Mouse (Mus musculus): ENCODE data around the gene Atp6v1b1. TPM values are rescaled to one million over a fixed set of nuclear protein-coding genes. Genes with fewer than 3 reads are reported as not detected.

The Atp6v1b1 gene
- total and polyA plus RNA-seq, 2 experiments from 2014 or later = 4.1 TPM; not detected in 1

DNA sequence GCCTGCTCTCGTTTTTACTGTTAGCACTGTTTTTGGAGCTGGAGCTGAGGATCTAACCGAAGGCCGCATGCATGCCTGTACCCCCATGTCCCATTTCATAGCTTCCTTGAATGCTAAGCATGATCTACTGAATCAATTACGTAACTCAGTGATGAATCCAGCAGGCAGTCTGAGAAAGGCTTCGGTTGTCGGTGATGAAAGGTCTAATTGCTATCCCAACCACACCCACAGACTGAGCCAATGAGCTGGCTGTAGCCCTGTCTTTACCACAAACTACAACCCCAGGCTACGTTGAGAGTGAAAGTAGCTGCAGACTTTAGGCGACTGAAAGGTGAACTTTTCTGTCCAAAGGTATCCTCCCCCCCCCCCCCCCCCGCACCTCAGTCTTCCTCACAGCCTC, 31.3 kb downstream of the Atp6v1b1 start:
- H3K4me1 ChIP-seq (ENCODE audit: control insufficient read depth, insufficient read depth) = peaks cover 10% of the 10 kb centered on the region
- peak overlapping the region; percentile 87 for H3K4me2 ChIP-seq (ENCODE audit: low read depth, low read length)
- no peaks in the 10 kb centered on the region for H3K9me3 ChIP-seq (replicated peaks; ENCODE audit: control insufficient read depth, low read length)
- DNase-seq (ENCODE audit: low spot score) (no peak), ATAC-seq (ENCODE audit: insufficient read depth, low read depth) (no peak)
- no peak overlapping the region for H3K27ac ChIP-seq (ENCODE audit: low read depth)
- peaks cover 43% of the 10 kb centered on the region for H3K36me3 ChIP-seq (replicated peaks; ENCODE audit: control insufficient read depth, insufficient read depth, low read length)
- no peaks in the 10 kb centered on the region for H3K27me3 ChIP-seq (ENCODE audit: control insufficient read depth, insufficient read depth, low read length)
- TF ChIP-seq CTCF (IDR thresholded peaks at IDR 0.05; ENCODE audit: low read depth) (no peak), EP300 (IDR thresholded peaks at IDR 0.05; ENCODE audit: low read depth) (no peak)
- H3K9ac ChIP-seq (replicated peaks; ENCODE audit: low read depth, low read length) = peak overlapping the region; percentile 79; the same call in 1 of the 2 replicates
- 51% methylated on average over 8 of the region's 9 CpGs for WGBS
- H3K4me3 ChIP-seq (ENCODE audit: low read depth, low read length) = peak overlapping the region; percentile 70

DNA sequence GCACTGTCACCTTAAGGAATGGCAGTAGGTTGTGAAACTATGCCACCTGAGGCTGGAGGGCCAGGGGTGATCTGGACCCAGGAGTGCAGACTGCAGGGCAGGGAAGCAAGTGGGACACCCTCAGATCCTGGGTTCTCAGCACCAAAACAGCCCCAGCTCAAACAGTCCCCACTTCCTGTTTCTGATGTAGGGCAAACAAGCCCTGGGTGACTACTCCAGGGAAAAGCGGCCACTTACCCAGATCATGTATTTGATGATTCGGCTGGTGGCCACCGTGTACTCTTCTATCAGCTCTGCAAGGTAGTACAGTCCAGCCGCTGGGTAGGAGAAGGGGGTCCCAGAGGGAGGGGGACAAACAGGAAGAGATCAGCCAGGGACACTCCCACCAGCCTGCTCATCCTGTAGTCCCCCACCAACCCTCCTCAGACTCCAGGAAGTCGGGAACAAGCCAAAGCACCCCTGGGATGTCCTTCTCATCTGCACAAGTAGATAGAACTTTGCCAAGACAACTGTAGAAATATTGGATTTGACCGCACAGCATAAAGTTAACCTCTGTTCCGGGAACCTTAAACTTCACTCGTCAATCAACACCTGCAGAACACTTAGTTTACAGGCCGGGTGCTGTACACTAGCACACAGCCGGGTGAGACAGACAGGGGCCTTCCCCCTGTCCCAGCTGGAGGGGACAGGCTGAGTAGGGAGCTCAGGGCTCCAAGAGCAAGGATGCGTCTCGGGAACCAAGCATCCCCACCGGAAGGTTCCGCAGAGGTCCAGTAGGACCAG, 32.2 kb downstream of the Atp6v1b1 start:
- Histone ChIP-seq H3K27me3 (ENCODE audit: control insufficient read depth, insufficient read depth, low read length) (no peaks in the 10 kb centered on the region), H3K4me1 (ENCODE audit: control insufficient read depth, insufficient read depth) (peaks cover 9% of the 10 kb centered on the region), H3K4me3 (ENCODE audit: low read depth, low read length) (peak overlapping the region; percentile 70), H3K9me3 (replicated peaks; ENCODE audit: control insufficient read depth, low read length) (no peaks in the 10 kb centered on the region), H3K36me3 (replicated peaks; ENCODE audit: control insufficient read depth, insufficient read depth, low read length) (peaks cover 35% of the 10 kb centered on the region), H3K27ac (ENCODE audit: low read depth) (peak overlapping the region; percentile 91), H3K9ac (replicated peaks; ENCODE audit: low read depth, low read length) (peak overlapping the region; percentile 79), H3K4me2 (ENCODE audit: low read depth, low read length) (peak overlapping the region; percentile 87)
- ATAC-seq (ENCODE audit: insufficient read depth, low read depth) (peak; percentile 16), DNase-seq (ENCODE audit: low spot score) (no peak)
- TF ChIP-seq EP300 (IDR thresholded peaks at IDR 0.05; ENCODE audit: low read depth) (no peak), CTCF (IDR thresholded peaks at IDR 0.05; ENCODE audit: low read depth) (no peak)
- WGBS = under 1% methylated on average over 14 of the region's 14 CpGs

DNA sequence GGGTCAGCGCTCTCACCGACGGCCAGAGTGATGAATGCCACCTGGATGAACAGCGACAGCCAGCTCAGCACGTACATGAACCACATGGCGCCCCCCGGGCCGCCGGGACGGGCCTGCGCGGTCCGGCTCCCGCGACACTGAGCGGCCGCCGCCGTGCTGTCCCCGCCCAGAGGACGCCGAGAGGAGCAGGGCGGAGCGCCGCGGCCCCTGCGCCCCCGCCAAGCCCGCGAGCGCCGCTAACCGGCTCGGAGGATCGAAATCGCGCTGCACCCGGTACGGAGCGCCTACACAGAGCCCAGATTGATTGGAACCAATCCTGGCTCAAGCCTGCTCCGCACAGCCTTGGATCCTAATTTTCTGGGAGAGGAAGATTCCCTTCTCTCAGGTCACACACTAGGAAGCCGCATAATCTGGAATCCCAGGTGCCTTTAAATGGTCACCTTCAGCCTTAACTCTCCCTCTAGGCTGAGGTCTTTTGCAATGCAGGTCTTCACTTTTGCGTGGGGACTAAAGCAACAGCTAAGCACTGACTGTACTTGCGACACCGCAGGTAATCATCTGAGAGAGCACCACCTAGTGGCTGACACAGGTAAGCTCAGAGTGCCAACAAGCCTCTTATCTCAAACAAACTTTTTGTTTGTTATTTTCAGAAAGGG, 33.0 kb downstream of the Atp6v1b1 start, which contains the start of gene Tex261:
Gene Tex261 (minus strand): TSS at position 176 of the 656 bp plus-strand sequence.
- Histone ChIP-seq H3K36me3 (replicated peaks; ENCODE audit: control insufficient read depth, insufficient read depth, low read length) (peaks cover 28% of the 10 kb centered on the region), H3K4me1 (ENCODE audit: control insufficient read depth, insufficient read depth) (peaks cover 9% of the 10 kb centered on the region), H3K27ac (ENCODE audit: low read depth) (peak within 1 kb of the TSS; percentile 91), H3K4me3 (ENCODE audit: low read depth, low read length) (peak within 1 kb of the TSS; percentile 70), H3K4me2 (ENCODE audit: low read depth, low read length) (peak within 1 kb of the TSS; percentile 87), H3K9ac (replicated peaks; ENCODE audit: low read depth, low read length) (peak within 1 kb of the TSS; percentile 79), H3K9me3 (replicated peaks; ENCODE audit: control insufficient read depth, low read length) (no peaks in the 10 kb centered on the region), H3K27me3 (ENCODE audit: control insufficient read depth, insufficient read depth, low read length) (no peaks in the 10 kb centered on the region)
- under 1% methylated on average over 45 of the region's 45 CpGs for WGBS
- ATAC-seq (ENCODE audit: insufficient read depth, low read depth) = peak; percentile 96
- peak; percentile 83 for TF ChIP-seq CTCF (IDR thresholded peaks at IDR 0.05; ENCODE audit: low read depth)
- TF ChIP-seq EP300 (IDR thresholded peaks at IDR 0.05; ENCODE audit: low read depth) = no peak
- DNase-seq (ENCODE audit: low spot score) = peak; percentile 90

DNA sequence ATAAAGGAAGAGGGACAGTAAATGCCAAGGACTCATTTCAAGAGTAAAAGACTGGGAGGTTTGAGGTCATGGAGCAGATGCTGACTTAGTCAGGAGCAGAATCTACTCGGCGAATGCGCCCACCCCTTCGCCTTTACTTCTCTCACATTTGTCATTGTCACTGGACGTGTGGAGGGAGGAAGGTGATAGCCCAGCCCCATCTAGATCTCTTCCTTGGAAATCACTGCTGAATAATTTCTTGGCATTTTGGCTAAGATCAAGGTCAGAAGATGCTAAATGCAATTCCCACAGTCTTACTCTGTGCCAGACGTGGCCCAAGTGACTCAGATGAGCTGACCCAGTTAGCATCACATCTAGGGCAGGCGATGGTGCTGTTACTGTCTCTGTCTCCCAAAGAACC, 35.5 kb downstream of the Atp6v1b1 start:
- Histone ChIP-seq H3K27ac (ENCODE audit: low read depth) (no peak overlapping the region), H3K4me2 (ENCODE audit: low read depth, low read length) (no peak overlapping the region), H3K4me1 (ENCODE audit: control insufficient read depth, insufficient read depth) (peaks cover 9% of the 10 kb centered on the region), H3K9me3 (replicated peaks; ENCODE audit: control insufficient read depth, low read length) (no peaks in the 10 kb centered on the region), H3K9ac (replicated peaks; ENCODE audit: low read depth, low read length) (no peak overlapping the region), H3K27me3 (ENCODE audit: control insufficient read depth, insufficient read depth, low read length) (no peaks in the 10 kb centered on the region), H3K36me3 (replicated peaks; ENCODE audit: control insufficient read depth, insufficient read depth, low read length) (peaks cover 4% of the 10 kb centered on the region; the same call in 1 of the 2 replicates), H3K4me3 (ENCODE audit: low read depth, low read length) (no peak overlapping the region)
- 81% methylated on average over 7 of the region's 7 CpGs for WGBS
- no peak for DNase-seq (ENCODE audit: low spot score)
- no peak for ATAC-seq (ENCODE audit: insufficient read depth, low read depth)
- TF ChIP-seq CTCF (IDR thresholded peaks at IDR 0.05; ENCODE audit: low read depth) (no peak), EP300 (IDR thresholded peaks at IDR 0.05; ENCODE audit: low read depth) (no peak)

DNA sequence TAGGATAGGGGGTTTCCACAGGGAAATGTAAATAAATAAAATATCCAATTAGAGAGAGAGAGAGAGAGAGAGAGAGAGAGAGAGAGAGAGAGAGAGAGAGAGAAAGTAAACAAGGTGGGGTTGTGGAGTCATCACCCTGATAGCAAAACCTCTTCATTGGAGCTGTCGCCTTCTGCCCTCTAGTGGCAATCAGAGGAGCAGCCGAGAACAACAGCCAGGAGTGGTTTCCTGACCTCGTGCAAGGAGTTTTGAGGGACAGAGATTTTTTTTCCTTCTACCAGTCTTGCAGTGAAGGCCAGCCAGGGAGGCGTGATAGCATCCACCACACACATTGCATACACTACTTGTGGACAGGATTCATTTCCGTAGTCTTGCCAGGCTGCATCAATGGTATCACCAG, 36.2 kb downstream of the Atp6v1b1 start:
- ATAC-seq (ENCODE audit: insufficient read depth, low read depth) (no peak), DNase-seq (ENCODE audit: low spot score) (peak; percentile 50)
- TF ChIP-seq CTCF (IDR thresholded peaks at IDR 0.05; ENCODE audit: low read depth) (peak; percentile 84), EP300 (IDR thresholded peaks at IDR 0.05; ENCODE audit: low read depth) (no peak)

More for the DNA sequence above, 36.2 kb downstream of the Atp6v1b1 start:
- WGBS = 9% methylated on average over 5 of the region's 5 CpGs
- Histone ChIP-seq H3K4me3 (ENCODE audit: low read depth, low read length) (no peak overlapping the region), H3K9ac (replicated peaks; ENCODE audit: low read depth, low read length) (no peak overlapping the region), H3K36me3 (replicated peaks; ENCODE audit: control insufficient read depth, insufficient read depth, low read length) (no peaks in the 10 kb centered on the region), H3K27me3 (ENCODE audit: control insufficient read depth, insufficient read depth, low read length) (no peaks in the 10 kb centered on the region), H3K4me1 (ENCODE audit: control insufficient read depth, insufficient read depth) (peaks cover 7% of the 10 kb centered on the region), H3K27ac (ENCODE audit: low read depth) (no peak overlapping the region), H3K9me3 (replicated peaks; ENCODE audit: control insufficient read depth, low read length) (no peaks in the 10 kb centered on the region), H3K4me2 (ENCODE audit: low read depth, low read length) (no peak overlapping the region)
